Mouse (Mus musculus): ENCODE measurements around the gene Lpp. TPM values are rescaled to one million over a fixed set of nuclear protein-coding genes. Genes with fewer than 3 reads are reported as not detected.

Gene Lpp
- total and polyA plus RNA-seq, 3 experiments: 7.7 to 25.1 (median 23.6) TPM

GRCm38 (mm10) chr16:24506237-24506636 lies 112.9 kb downstream of the Lpp start:
- H3K27me3 ChIP-seq (ENCODE audit: control insufficient read depth, insufficient read depth, low read length): no peaks in the 10 kb centered on the region
- no peak overlapping the region for H3K27ac ChIP-seq
- H3K36me3 ChIP-seq (ENCODE audit: control insufficient read depth, insufficient read depth, low read length): peaks cover 6% of the 10 kb centered on the region; the same call in 1 of the 2 replicates
- 94% methylated on average over 2 of the region's 2 CpGs for WGBS
- no peak overlapping the region for H3K9ac ChIP-seq (ENCODE audit: low read depth, low read length)
- intact Hi-C loops (cut with DNase I): no loop called here
- DNase-seq: no peak
- no peak for TF ChIP-seq EP300 (IDR thresholded peaks at IDR 0.05; ENCODE audit: insufficient read depth, low read depth, low read length)
- TF ChIP-seq CTCF (IDR thresholded peaks at IDR 0.05): no peak
- TF ChIP-seq POLR2A (IDR thresholded peaks at IDR 0.05; ENCODE audit: insufficient read depth, low read depth, low read length): no peak
- H3K4me3 ChIP-seq: no peak overlapping the region
- H3K79me2 ChIP-seq (replicated peaks; ENCODE audit: control insufficient read depth, insufficient read depth, low read length): peaks cover 4% of the 10 kb centered on the region; the same call in 1 of the 2 replicates
- H3K4me1 ChIP-seq (ENCODE audit: control insufficient read depth, insufficient read depth, low read length): peaks cover 9% of the 10 kb centered on the region

- no peak for TF ChIP-seq EP300 (IDR thresholded peaks at IDR 0.05; ENCODE audit: insufficient read depth, low read depth, low read length)
- Histone ChIP-seq H3K9ac (ENCODE audit: low read depth, low read length) (no peak overlapping the region), H3K27ac (no peak overlapping the region), H3K4me1 (ENCODE audit: control insufficient read depth, insufficient read depth, low read length) (peaks cover 8% of the 10 kb centered on the region), H3K4me3 (no peak overlapping the region), H3K36me3 (ENCODE audit: control insufficient read depth, insufficient read depth, low read length) (peaks cover 6% of the 10 kb centered on the region; the same call in 1 of the 2 replicates), H3K27me3 (ENCODE audit: control insufficient read depth, insufficient read depth, low read length) (no peaks in the 10 kb centered on the region), H3K79me2 (replicated peaks; ENCODE audit: control insufficient read depth, insufficient read depth, low read length) (peaks cover 4% of the 10 kb centered on the region; the same call in 1 of the 2 replicates)
- intact Hi-C loops (cut with DNase I): no loop called here
- 54% methylated on average over 4 of the region's 4 CpGs for WGBS
- DNase-seq: no peak
Observed at GRCm38 (mm10) chr16:24506740-24507139, 113.4 kb downstream of the Lpp start.

GRCm38 (mm10) chr16:24507927-24508540 lies 114.7 kb downstream of the Lpp start:
- Histone ChIP-seq H3K36me3 (ENCODE audit: control insufficient read depth, insufficient read depth, low read length) (peaks cover 6% of the 10 kb centered on the region; the same call in 1 of the 2 replicates), H3K4me3 (no peak overlapping the region), H3K27me3 (ENCODE audit: control insufficient read depth, insufficient read depth, low read length) (no peaks in the 10 kb centered on the region), H3K4me1 (ENCODE audit: control insufficient read depth, insufficient read depth, low read length) (peaks cover 6% of the 10 kb centered on the region), H3K27ac (no peak overlapping the region), H3K79me2 (replicated peaks; ENCODE audit: control insufficient read depth, insufficient read depth, low read length) (peaks cover 4% of the 10 kb centered on the region; the same call in 1 of the 2 replicates), H3K9ac (ENCODE audit: low read depth, low read length) (no peak overlapping the region)
- WGBS: 96% methylated on average over 5 of the region's 5 CpGs
- DNase-seq: no peak
- no peak for TF ChIP-seq EP300 (IDR thresholded peaks at IDR 0.05; ENCODE audit: insufficient read depth, low read depth, low read length)
- no peak for TF ChIP-seq CTCF (IDR thresholded peaks at IDR 0.05)
- TF ChIP-seq POLR2A (IDR thresholded peaks at IDR 0.05; ENCODE audit: insufficient read depth, low read depth, low read length): no peak
- intact Hi-C loops (cut with DNase I): no loop called here

- Histone ChIP-seq H3K4me3 (no peak overlapping the region), H3K9ac (ENCODE audit: low read depth, low read length) (no peak overlapping the region), H3K79me2 (replicated peaks; ENCODE audit: control insufficient read depth, insufficient read depth, low read length) (peaks cover 1% of the 10 kb centered on the region; the same call in 1 of the 2 replicates), H3K4me1 (ENCODE audit: control insufficient read depth, insufficient read depth, low read length) (peaks cover 6% of the 10 kb centered on the region), H3K27me3 (ENCODE audit: control insufficient read depth, insufficient read depth, low read length) (no peaks in the 10 kb centered on the region), H3K36me3 (ENCODE audit: control insufficient read depth, insufficient read depth, low read length) (peaks cover 6% of the 10 kb centered on the region; the same call in 1 of the 2 replicates), H3K27ac (no peak overlapping the region)
- WGBS: 66% methylated on average over 5 of the region's 5 CpGs
- TF ChIP-seq EP300 (IDR thresholded peaks at IDR 0.05; ENCODE audit: insufficient read depth, low read depth, low read length) (no peak), POLR2A (IDR thresholded peaks at IDR 0.05; ENCODE audit: insufficient read depth, low read depth, low read length) (no peak)
- intact Hi-C loops (cut with DNase I): no loop called here
- no peak for DNase-seq
Observed at GRCm38 (mm10) chr16:24509100-24509812, 115.9 kb downstream of the Lpp start.

GRCm38 (mm10) chr16:24509813-24510166 lies 116.5 kb downstream of the Lpp start:
- no peaks in the 10 kb centered on the region for H3K27me3 ChIP-seq (ENCODE audit: control insufficient read depth, insufficient read depth, low read length)
- DNase-seq: no peak
- no peak overlapping the region for H3K9ac ChIP-seq (ENCODE audit: low read depth, low read length)
- TF ChIP-seq CTCF (IDR thresholded peaks at IDR 0.05): no peak
- no peak for TF ChIP-seq EP300 (IDR thresholded peaks at IDR 0.05; ENCODE audit: insufficient read depth, low read depth, low read length)
- no peak for TF ChIP-seq POLR2A (IDR thresholded peaks at IDR 0.05; ENCODE audit: insufficient read depth, low read depth, low read length)
- H3K4me3 ChIP-seq: no peak overlapping the region
- intact Hi-C loops (cut with DNase I): no loop called here
- peaks cover 6% of the 10 kb centered on the region; the same call in 1 of the 2 replicates for H3K36me3 ChIP-seq (ENCODE audit: control insufficient read depth, insufficient read depth, low read length)
- WGBS: 48% methylated on average over 1 of the region's 1 CpGs
- peaks cover 6% of the 10 kb centered on the region for H3K4me1 ChIP-seq (ENCODE audit: control insufficient read depth, insufficient read depth, low read length)
- no peak overlapping the region for H3K27ac ChIP-seq
- H3K79me2 ChIP-seq (replicated peaks; ENCODE audit: control insufficient read depth, insufficient read depth, low read length): peaks cover 1% of the 10 kb centered on the region; the same call in 1 of the 2 replicates

- intact Hi-C loops (cut with DNase I): no loop called here
- Histone ChIP-seq H3K27ac (no peak overlapping the region), H3K4me3 (no peak overlapping the region), H3K79me2 (replicated peaks; ENCODE audit: control insufficient read depth, insufficient read depth, low read length) (peaks cover 1% of the 10 kb centered on the region), H3K4me1 (ENCODE audit: control insufficient read depth, insufficient read depth, low read length) (peaks cover 15% of the 10 kb centered on the region), H3K27me3 (ENCODE audit: control insufficient read depth, insufficient read depth, low read length) (no peaks in the 10 kb centered on the region), H3K36me3 (ENCODE audit: control insufficient read depth, insufficient read depth, low read length) (peaks cover 6% of the 10 kb centered on the region; the same call in 1 of the 2 replicates), H3K9ac (ENCODE audit: low read depth, low read length) (no peak overlapping the region)
- no peak for DNase-seq
- TF ChIP-seq CTCF (IDR thresholded peaks at IDR 0.05) (no peak), EP300 (IDR thresholded peaks at IDR 0.05; ENCODE audit: insufficient read depth, low read depth, low read length) (no peak), POLR2A (IDR thresholded peaks at IDR 0.05; ENCODE audit: insufficient read depth, low read depth, low read length) (no peak)
- 91% methylated on average over 4 of the region's 4 CpGs for WGBS
Observed at GRCm38 (mm10) chr16:24513228-24513627, 119.9 kb downstream of the Lpp start.
